Mouse (Mus musculus): ENCODE measurements around the gene E130114P18Rik. TPM values are rescaled to one million over a fixed set of nuclear protein-coding genes. Genes with fewer than 3 reads are reported as not detected.

The E130114P18Rik gene
- under 1 TPM in 1 of 2 experiments, not detected in 1; 0.33 TPM for polyA plus RNA-seq (2017; shearing (Covaris generic))

DNA sequence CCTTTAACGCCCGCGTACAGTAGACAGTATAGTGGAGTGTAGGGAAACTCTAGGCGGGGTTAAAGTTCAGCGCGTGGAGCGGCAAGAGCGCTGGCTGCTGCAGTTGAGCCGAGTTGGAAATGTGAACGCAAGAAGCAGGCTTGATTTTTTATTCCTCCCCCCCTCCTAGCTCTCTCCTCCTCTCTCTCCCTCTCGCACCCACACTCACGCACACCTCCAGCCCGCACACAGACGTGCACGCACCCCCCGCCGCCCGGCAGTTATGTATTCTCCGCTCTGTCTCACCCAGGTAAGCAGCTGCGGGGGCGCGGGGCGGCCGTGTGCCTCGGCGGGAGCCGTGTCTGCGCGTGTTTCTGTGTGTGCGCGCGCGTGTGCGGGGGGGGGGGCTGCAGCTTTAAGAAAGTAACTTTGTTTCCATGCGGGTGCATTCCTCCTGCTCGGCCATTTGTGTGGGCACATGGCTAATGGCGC, at the start of gene E130114P18Rik:
Gene E130114P18Rik (minus strand): TSS at position 373 of the 471 bp plus-strand sequence.

DNA sequence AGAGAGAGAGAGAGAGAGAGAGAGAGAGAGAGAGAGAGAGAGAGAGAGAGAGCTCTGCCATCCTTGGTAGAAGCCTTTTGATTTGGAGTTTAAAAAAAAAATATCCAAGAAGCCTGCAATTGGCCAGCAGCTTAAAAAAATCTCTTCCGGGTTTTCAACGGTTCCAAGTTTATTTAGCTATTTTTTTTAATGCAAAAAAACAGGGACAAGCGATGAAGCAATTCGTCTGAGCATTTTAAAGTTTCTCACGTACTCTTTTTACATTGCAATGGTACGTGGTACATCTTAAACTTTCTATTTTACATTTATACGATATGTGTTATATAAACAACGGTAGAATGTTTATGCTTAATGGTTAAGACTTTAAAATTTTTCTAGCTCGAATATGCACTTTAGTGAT, 5.2 kb downstream of the E130114P18Rik start, which contains the start of gene Nfia:
Gene Nfia (plus strand): TSS at position 94 of the 400 bp plus-strand sequence.

Other genes starting within 250 kb of the E130114P18Rik start
- gene Nfia, start 5.3 kb downstream of the E130114P18Rik start, polyA plus RNA-seq (2017; shearing (Covaris generic)), result 1 to 10 TPM; 3.9 to 7.6 TPM

Measured in activated CD4-positive, CD25-positive, alpha-beta regulatory T cell (primary cell).